Mouse (Mus musculus): ENCODE results near the gene Dffa. TPM values are rescaled to one million over a fixed set of nuclear protein-coding genes. Genes with fewer than 3 reads are reported as not detected.

The Dffa gene
- total RNA-seq, 2 experiments from 2014 or later = 60.4 to 90.0 TPM

DNA sequence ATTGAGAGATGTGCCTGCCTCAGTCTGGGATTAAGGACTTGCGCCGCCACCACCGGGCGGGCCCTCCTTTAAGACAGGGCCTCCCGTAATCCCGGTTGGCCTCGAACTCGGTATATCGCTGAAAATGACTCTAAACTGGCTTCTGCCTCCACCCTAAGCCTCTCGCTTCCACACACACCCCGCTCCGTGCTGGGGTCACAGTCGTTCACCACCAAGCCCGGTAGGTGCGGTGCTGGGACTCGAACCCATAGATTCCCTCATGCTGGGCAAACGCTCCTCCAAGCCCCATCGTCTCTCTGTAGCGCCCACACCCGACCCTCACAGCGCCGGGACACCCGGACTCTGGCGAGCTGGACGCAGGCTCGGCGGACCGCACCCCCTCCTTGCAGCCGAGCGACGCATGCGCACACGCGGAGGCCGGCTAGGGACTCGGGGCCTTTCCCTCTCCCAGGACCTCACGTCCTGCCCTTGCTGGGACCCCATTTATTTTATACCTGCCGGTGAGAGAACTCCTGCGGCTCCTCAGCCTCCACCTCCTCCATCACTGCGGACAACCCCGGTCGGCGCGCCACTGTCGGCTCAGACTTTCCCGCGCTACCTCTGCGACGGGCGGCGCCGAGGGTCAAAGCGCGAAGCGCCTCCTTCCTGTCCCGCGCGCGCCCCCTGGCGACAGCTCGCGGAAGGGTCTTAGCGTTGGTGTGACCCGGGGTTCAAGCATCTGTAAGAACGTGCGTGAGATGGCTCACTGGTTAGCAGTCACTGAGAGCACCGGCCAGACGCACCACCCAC is 33.2 kb downstream of the Dffa start, which contains the start of gene Cenps:
Gene Cenps, minus strand, starts transcription at position 648 of the 789 bp plus-strand sequence.
- peak within 1 kb of the TSS; percentile 91 for H3K27ac ChIP-seq
- TF ChIP-seq CTCF (IDR thresholded peaks at IDR 0.05) = no peak; the same call in 1 of the 2 replicates
- intact Hi-C loops (cut with DNase I) = loop anchor here (2.0 kb wide), 1 partner anchor 60 kb away; no protein-coding TSS in a partner anchor
- H3K4me3 ChIP-seq = peak within 1 kb of the TSS; percentile 93
- DNase-seq = peak; percentile 93

DNA sequence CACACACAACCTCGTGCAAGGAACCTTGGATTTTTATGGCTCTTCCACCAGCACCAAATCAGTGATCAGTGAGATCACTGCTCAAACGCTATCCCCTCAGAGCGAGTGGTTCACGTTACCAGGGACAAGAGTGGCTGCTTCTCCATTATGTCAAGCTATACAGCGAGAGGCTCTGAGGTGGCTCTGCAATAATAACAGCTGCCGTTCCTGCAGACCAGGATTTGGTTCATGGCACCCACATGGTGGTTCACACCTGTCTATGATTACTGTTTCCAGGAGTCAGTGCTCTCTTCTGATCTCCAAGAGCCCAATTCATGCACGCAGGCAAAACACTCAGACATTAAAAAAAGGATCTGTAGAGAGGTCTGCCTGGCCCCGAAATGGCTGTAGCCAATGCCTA is 34.6 kb downstream of the Dffa start:
- intact Hi-C loops (cut with DNase I) = no loop called here
- TF ChIP-seq CTCF (IDR thresholded peaks at IDR 0.05) = no peak
- Histone ChIP-seq H3K27ac (no peak overlapping the region), H3K4me3 (no peak overlapping the region)
- no peak for DNase-seq

DNA sequence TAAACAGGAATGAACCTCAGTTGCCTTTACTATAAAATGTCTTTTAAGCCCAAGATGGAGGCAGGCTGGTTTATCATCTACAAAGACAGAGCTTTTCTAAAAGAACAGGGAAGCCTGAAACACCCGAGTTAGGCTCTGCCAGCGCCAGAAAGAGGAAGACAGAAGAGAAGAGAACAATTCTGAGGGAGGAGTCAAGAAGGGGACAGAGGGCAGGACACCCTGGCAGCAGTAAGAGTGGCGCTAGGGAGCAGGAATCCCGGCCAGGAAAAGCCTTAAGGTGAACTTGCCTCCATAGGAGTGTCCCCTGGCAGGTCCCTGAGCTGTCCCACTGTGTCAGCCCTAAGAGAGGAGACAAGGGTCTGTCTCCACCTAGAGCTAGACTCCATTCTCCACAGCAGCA is 39.6 kb downstream of the Dffa start:
- intact Hi-C loops (cut with DNase I) = loop anchor here (5.0 to 10.0 kb wide), 2 partner anchors 399 to 471 kb away; no protein-coding TSS in a partner anchor
- H3K27ac ChIP-seq = no peak overlapping the region
- no peak for DNase-seq
- TF ChIP-seq CTCF (IDR thresholded peaks at IDR 0.05) = no peak
- no peak overlapping the region for H3K4me3 ChIP-seq

DNA sequence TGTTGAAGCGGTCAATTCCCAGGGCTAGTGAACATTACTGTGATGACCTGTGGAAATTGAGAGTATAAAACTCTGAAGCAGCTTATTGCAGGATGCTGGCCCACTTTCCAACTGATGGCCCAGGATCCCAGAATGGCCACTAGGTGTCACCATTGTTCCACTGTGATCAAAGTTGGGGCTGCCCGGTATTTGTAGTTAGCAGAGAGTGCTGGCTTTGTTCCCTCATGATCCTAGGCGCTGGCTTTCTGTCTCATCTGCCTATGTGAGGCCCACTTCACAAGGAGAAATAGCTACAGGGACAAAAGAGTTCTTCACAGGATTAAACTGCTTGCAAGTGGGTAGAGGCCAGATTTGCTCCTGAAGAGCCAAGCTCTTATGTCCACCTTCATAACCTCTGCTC is 40.5 kb downstream of the Dffa start:
- DNase-seq = peak; percentile 82
- Histone ChIP-seq H3K27ac (no peak overlapping the region), H3K4me3 (no peak overlapping the region)
- intact Hi-C loops (cut with DNase I) = loop anchor here (1.0 to 10.0 kb wide), 3 partner anchors 38 to 470 kb away; no protein-coding TSS in a partner anchor
- no peak; the same call in 1 of the 2 replicates for TF ChIP-seq CTCF (IDR thresholded peaks at IDR 0.05)

DNA sequence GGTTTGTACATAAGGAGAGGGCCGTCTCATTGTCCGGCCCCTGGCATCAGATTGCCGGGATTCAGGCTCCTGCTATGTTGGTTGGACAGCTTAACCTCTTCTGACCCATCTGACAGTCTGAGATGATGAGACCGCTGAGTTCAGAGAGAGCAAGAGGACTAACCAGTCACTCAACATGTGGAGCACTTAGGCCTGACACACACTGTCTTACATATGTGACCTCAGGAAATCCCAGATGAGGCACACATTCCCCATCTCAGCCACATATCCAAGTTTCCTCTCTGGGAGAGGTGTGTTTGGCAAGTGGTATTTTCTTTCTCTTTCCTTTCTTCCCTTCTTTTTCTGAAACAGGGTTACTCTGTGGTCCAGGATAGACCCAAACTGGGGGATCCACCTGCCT is 41.2 kb downstream of the Dffa start:
- DNase-seq = no peak
- H3K4me3 ChIP-seq = no peak overlapping the region
- intact Hi-C loops (cut with DNase I) = loop anchor here (10.0 kb wide), 1 partner anchor 470 kb away; no protein-coding TSS in a partner anchor
- H3K27ac ChIP-seq = no peak overlapping the region
- TF ChIP-seq CTCF (IDR thresholded peaks at IDR 0.05) = no peak

DNA sequence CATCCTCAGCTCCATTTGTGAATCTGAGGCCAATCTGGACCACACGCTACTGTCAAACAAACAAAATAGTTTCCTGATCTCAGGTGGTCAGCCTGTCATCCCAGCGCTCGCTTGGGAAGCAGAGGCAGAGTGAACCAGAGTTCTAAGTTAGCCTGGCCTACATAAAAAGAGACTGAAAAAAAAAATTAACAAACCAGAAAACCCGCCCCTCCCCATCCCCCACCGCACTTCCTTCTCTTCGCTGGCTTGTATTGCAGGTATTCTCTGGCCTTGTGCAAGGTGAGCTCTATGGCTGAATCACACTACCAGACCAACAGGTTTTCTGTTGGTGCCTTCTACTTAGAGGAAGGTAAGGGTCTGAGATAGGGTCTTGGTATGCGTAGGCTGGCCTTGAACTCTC is 43.6 kb downstream of the Dffa start:
- DNase-seq = no peak
- H3K4me3 ChIP-seq = no peak overlapping the region
- H3K27ac ChIP-seq = no peak overlapping the region
- no peak for TF ChIP-seq CTCF (IDR thresholded peaks at IDR 0.05)
- intact Hi-C loops (cut with DNase I) = loop anchor here (10.0 kb wide), 1 partner anchor 467 kb away; no protein-coding TSS in a partner anchor

DNA sequence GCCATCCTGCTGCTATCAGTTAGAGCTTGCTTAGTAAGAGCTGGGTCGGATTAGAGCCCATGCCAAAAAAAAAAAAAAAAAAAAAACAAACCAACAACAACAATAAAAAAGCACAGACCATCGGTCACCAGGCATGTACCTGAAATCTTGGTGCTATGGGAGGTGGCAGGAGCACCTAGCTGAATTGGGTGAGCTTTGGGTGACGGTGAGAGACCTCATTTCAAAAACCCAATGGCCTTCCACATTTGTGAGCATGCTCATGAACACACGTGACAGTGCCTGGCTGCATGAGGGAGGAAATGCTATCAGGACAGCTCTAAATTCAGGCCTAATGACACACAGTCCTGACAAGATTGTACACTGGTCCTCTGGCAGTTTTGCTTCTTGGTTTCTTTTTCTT is 44.1 kb downstream of the Dffa start:
- no peak for TF ChIP-seq CTCF (IDR thresholded peaks at IDR 0.05)
- Histone ChIP-seq H3K27ac (no peak overlapping the region), H3K4me3 (no peak overlapping the region)
- intact Hi-C loops (cut with DNase I) = loop anchor here (10.0 kb wide), 1 partner anchor 467 kb away; no protein-coding TSS in a partner anchor
- no peak for DNase-seq

DNA sequence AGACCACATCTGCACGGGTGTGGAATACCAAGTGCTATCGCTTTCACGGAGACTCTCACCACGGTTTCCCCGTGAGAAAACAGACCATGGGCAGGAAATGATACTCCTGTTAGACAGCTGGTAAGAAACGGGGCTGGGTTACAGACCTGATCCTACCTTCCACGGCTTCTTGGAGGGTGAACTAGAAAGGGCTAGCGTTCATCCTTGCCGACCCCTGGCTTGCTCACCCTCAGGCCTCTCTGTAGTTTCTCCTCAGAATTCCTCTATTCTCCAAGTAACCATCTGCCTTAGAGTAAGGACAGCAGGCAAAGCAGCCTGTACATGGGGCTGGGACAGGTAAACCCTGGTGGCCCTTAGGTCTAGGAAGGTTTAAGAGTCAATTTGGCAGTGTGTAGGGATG is 45.2 kb downstream of the Dffa start:
- Histone ChIP-seq H3K27ac (peak overlapping the region; percentile 74), H3K4me3 (no peak overlapping the region)
- TF ChIP-seq CTCF (IDR thresholded peaks at IDR 0.05) = no peak
- no peak for DNase-seq
- intact Hi-C loops (cut with DNase I) = loop anchor here (10.0 kb wide), 1 partner anchor 466 kb away; no protein-coding TSS in a partner anchor

DNA sequence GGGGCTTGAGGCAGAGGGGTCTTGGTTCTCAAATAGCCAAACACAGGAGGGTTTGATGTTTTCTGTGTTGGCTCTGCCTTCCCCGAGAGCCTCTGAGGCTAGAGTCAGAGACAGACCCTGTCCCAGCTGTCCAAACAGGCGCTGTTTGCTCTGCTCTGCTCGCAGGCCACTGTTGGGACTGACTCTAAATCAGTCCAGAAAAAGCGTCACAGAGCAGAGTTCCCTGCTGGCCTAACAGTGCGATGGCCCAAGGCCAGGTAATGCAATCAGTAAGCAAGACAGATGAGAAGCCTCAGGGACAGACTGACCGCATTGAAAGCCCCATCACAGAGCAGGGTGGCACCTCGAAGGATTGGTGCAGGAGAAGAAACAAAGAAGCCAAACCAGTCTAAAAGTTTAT is 45.7 kb downstream of the Dffa start:
- intact Hi-C loops (cut with DNase I) = loop anchor here (10.0 kb wide), 1 partner anchor 465 kb away; no protein-coding TSS in a partner anchor
- TF ChIP-seq CTCF (IDR thresholded peaks at IDR 0.05) = no peak
- Histone ChIP-seq H3K4me3 (no peak overlapping the region), H3K27ac (peak overlapping the region; percentile 74)
- peak; percentile 75 for DNase-seq

DNA sequence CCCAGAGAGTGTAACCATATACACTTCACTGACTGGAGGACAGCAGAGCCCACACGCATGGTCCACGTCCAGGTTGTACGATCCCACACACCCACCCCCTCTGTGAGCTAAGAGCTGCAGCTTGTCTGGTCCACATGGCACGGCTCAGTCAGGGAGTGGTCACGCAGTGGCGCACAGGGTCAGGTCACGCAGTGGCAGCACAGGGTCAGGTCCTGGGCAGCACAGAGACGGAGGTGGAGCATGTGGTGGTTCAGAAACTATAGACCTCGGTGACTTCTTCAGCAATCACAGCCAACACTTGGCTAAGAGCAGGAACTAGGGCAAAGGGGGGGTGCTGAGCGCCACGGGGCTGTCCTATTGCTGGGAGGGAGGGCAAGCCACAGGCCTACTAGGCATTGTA is 46.3 kb downstream of the Dffa start:
- peak overlapping the region; percentile 74 for H3K27ac ChIP-seq
- no peak for TF ChIP-seq CTCF (IDR thresholded peaks at IDR 0.05)
- intact Hi-C loops (cut with DNase I) = no loop called here
- no peak overlapping the region for H3K4me3 ChIP-seq
- peak; percentile 68 for DNase-seq

DNA sequence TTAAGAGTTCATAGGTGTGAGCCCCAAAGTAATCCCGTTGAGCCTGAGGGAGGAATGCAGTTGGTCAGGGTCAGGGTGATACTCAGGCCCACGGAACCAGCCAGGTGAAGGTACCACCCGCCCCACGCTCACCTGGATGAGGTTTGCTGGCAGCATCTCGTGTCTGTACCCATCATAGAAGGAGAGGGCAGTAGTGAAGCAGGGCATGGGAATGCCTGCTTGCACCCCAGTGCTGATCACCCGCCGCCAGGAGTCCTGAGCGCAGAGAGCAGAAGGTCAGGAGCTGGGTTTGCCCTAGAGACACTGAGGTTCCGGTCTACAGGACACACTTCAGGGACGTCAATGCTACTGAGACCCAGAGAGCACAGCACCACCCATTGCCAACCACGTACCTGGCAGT is 46.8 kb downstream of the Dffa start:
- no peak overlapping the region for H3K4me3 ChIP-seq
- no peak for DNase-seq
- H3K27ac ChIP-seq = peak overlapping the region; percentile 74
- intact Hi-C loops (cut with DNase I) = no loop called here
- no peak for TF ChIP-seq CTCF (IDR thresholded peaks at IDR 0.05)

DNA sequence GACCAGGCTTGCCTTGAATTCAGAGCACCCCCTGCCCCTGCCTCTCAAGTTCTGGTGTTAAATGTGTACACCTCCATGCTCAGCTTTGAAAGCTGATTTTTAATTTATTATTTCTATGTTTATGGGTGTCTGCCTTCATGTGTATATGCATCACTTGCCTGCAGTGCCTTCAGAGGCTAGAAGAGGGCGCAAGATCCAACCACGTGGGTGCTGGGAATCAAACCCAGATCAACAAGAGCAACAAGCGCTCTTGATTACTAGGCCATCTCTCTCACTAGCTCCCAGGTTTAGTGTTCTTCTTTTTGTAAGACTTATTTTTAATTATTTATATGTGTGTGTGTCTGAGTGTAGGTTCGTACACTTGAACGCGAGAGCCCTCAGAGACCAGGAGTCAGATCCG is 50.9 kb downstream of the Dffa start:
- TF ChIP-seq CTCF (IDR thresholded peaks at IDR 0.05) = no peak
- intact Hi-C loops (cut with DNase I) = no loop called here
- Histone ChIP-seq H3K4me3 (no peak overlapping the region), H3K27ac (no peak overlapping the region)
- no peak for DNase-seq

DNA sequence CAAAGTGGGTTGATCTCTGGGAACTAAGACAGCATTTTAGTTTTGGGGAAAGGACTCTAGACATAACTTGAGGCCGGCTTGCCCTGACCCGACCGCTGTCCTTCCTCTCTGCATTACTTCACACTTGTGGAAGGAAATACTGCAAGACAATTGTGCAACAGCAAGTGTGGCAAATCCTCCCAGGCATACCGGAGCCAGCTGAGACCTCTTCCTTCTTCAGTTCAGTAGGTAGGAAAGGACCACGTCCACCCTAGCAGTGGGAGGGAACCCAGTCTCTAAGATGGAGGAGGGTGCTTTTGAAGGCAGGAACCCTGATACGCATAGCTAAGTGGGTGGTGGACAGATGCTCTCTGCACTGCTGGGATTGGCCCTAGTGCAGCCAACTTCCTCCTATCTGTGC is 51.8 kb downstream of the Dffa start:
- no peak for TF ChIP-seq CTCF (IDR thresholded peaks at IDR 0.05)
- DNase-seq = no peak
- no peak overlapping the region for H3K4me3 ChIP-seq
- intact Hi-C loops (cut with DNase I) = no loop called here
- H3K27ac ChIP-seq = no peak overlapping the region
